In the genomic region with DNA sequence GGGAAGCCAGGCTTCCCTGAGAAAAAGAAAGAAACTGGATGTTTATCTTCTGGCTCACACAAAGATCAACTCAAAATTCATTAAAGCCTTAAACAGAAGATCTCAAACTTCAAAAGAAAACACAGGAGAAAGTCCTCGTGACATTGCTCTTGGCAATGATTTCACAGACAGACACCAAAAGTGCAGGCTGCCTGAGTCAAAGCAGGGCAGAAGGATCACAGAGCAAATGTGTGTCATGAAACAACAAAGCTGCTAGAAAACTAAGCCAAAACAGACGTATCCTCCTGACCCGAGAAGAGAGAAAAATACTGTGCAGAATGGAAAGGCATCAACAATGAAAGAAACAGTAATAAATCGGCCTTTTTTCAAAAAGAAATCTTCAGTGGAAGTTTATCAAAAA, we compare ENCODE assay signal across 20 mouse cellular contexts. TPM values are rescaled to one million over a fixed set of nuclear protein-coding genes. Genes with fewer than 3 reads are reported as not detected.
DNase-seq lines count a peak whose midpoint lies in the region; ATAC-seq and TF ChIP-seq lines count a peak whose summit lies in the region.
"Had no signal": no experiment of that assay in that cellular context is flagged by ENCODE, and none has a peak within 500 bp of the region (broad histone marks: within the 10 kb centered on the region; RNA-seq: fewer than 3 reads in every experiment).

No protein-coding gene starts in this region.

- no peak for TF ChIP-seq POLR2A in cortical plate, adult 2 months (IDR thresholded peaks at IDR 0.05; ENCODE audit: extremely low read depth, insufficient read depth, low read length)

- intact Hi-C loops in gastrocnemius, postnatal 14 days (cut with DNase I; ENCODE audit: low total_unique reads) = no loop called here

- H3K36me3 ChIP-seq in forebrain, embryonic 14.5 days (ENCODE audit: control insufficient read depth, insufficient read depth, low read length) = no peaks in the 10 kb centered on the region
- no peaks in the 10 kb centered on the region for H3K36me3 ChIP-seq in forebrain, embryonic 16.5 days (ENCODE audit: control insufficient read depth, insufficient read depth)
- H3K36me3 ChIP-seq: limb, embryonic 15.5 days; liver, embryonic 15.5 days; midbrain, embryonic 15.5 days had no signal

- H3K4me1 ChIP-seq in forebrain, embryonic 14.5 days (ENCODE audit: control insufficient read depth, insufficient read depth, low read length) = no peaks in the 10 kb centered on the region
- H3K4me1 ChIP-seq in forebrain, embryonic 16.5 days (replicated peaks; ENCODE audit: control insufficient read depth, insufficient read depth, low read length) = 0 out of 2 replicates have a peak, but pooled peaks cover 2% of the 10 kb centered on the region
- H3K4me1 ChIP-seq in cortical plate, adult 2 months (ENCODE audit: control insufficient read depth, insufficient read depth, low read length) = peaks cover 3% of the 10 kb centered on the region; the same call in 1 of the 2 replicates
- H3K4me1 ChIP-seq: liver, embryonic 15.5 days had no signal

- no peaks in the 10 kb centered on the region for H3K9me3 ChIP-seq in forebrain, embryonic 14.5 days (replicated peaks; ENCODE audit: control insufficient read depth, low read length)
- no peaks in the 10 kb centered on the region for H3K9me3 ChIP-seq in forebrain, embryonic 16.5 days (ENCODE audit: control insufficient read depth, low read length)
- H3K9me3 ChIP-seq: limb, embryonic 15.5 days; liver, embryonic 15.5 days; midbrain, embryonic 15.5 days had no signal

- WGBS in forebrain, embryonic 14.5 days = 60% methylated on average over 4 of the region's 4 CpGs
- WGBS in forebrain, embryonic 16.5 days = 48% methylated on average over 4 of the region's 4 CpGs

- peak; percentile 10 for DNase-seq in forebrain, embryonic 14.5 days (ENCODE audit: low spot score)
- DNase-seq in kidney, postnatal 4 days = peak; percentile 19 to 24
- DNase-seq in kidney, adult 11 months = no peak
- DNase-seq in lung, postnatal 14 days = peak; percentile 21
- no peak for DNase-seq in gastrocnemius, postnatal 14 days
- DNase-seq in left cerebral cortex, adult 8-10 months (ENCODE audit: low spot score in 2 of 2) = no peak
- DNase-seq: B cell, adult 2 months; cerebellum, postnatal 25 days; heart, postnatal 10 days; thymus, postnatal 4 days had no signal

- H3K4me2 ChIP-seq in forebrain, embryonic 14.5 days (ENCODE audit: low read length) = no peak overlapping the region
- H3K4me2 ChIP-seq in forebrain, embryonic 16.5 days (ENCODE audit: low read length) = no peak overlapping the region
- H3K4me2 ChIP-seq: heart, embryonic 11.5 days; limb, embryonic 15.5 days; liver, embryonic 15.5 days; midbrain, embryonic 15.5 days had no signal

- H3K9ac ChIP-seq in forebrain, embryonic 14.5 days (ENCODE audit: low read length) = no peak overlapping the region
- H3K9ac ChIP-seq in forebrain, embryonic 16.5 days (replicated peaks; ENCODE audit: low read depth, low read length) = no peak overlapping the region
- H3K9ac ChIP-seq: limb, embryonic 15.5 days; liver, embryonic 15.5 days; midbrain, embryonic 15.5 days had no signal

- no peak overlapping the region for H3K27ac ChIP-seq in forebrain, embryonic 14.5 days (ENCODE audit: low read depth, low read length)
- H3K27ac ChIP-seq in forebrain, embryonic 16.5 days (ENCODE audit: low read length) = no peak overlapping the region
- 0 out of 2 replicates have a peak overlapping the region, but pooled peaks have one; percentile 23 for H3K27ac ChIP-seq in cortical plate, adult 2 months (ENCODE audit: insufficient read depth, low read length)
- H3K27ac ChIP-seq: limb, embryonic 15.5 days; liver, embryonic 15.5 days; midbrain, embryonic 15.5 days had no signal

- ATAC-seq in forebrain, embryonic 14.5 days = no peak
- ATAC-seq in forebrain, embryonic 16.5 days = no peak
- ATAC-seq: inflammation-experienced regulatory T-cells, adult 6 months; midbrain, embryonic 15.5 days had no signal

- H3K27me3 ChIP-seq in forebrain, embryonic 14.5 days (replicated peaks; ENCODE audit: control insufficient read depth, insufficient read depth, low read length) = no peaks in the 10 kb centered on the region
- no peaks in the 10 kb centered on the region for H3K27me3 ChIP-seq in forebrain, embryonic 16.5 days (replicated peaks; ENCODE audit: control insufficient read depth, insufficient read depth, low read length)
- H3K27me3 ChIP-seq: limb, embryonic 15.5 days; liver, embryonic 15.5 days; midbrain, embryonic 15.5 days had no signal

- no peak overlapping the region for H3K4me3 ChIP-seq in forebrain, embryonic 14.5 days (ENCODE audit: low read depth, low read length)
- H3K4me3 ChIP-seq in forebrain, embryonic 16.5 days (replicated peaks; ENCODE audit: low read length) = no peak overlapping the region
- no peak overlapping the region for H3K4me3 ChIP-seq in cortical plate, adult 2 months (ENCODE audit: insufficient read depth, low read length)
- H3K4me3 ChIP-seq: erythroblast, embryonic 14.5 days; limb, embryonic 15.5 days; liver, embryonic 15.5 days; midbrain, embryonic 15.5 days; myocyte had no signal

- no peak for TF ChIP-seq CTCF in cortical plate, adult 2 months (IDR thresholded peaks at IDR 0.05; ENCODE audit: extremely low read depth, insufficient read depth, low read length)

RNA-seq across cellular contexts. Expression of a gene that starts 22.4 kb away (rescaled TPM):
- polyA plus RNA-seq in forebrain, embryonic 14.5 days (2014; fragmentation: Nextera tagmentation; extraction: Ambion mirVana) = 29.1 and 35.3 TPM in 2 replicates
- polyA plus RNA-seq in forebrain, embryonic 16.5 days (2015; fragmentation: Nextera tagmentation; extraction: Ambion mirVana) = 42.1 and 44.7 TPM in 2 replicates
- polyA plus RNA-seq in cortical plate, adult 2 months (2012; rRNA removed) = 139 and 142 TPM in 2 replicates
- total RNA-seq in gastrocnemius, postnatal 14 days (2021) = under 1 TPM; 0.24 to 0.47 TPM
- total RNA-seq in left cerebral cortex, adult 8-10 months (2022) = 100 to 1,000 TPM; 187 to 227 (median 207) TPM
- total RNA-seq: megakaryocyte, adult 5-6 weeks had no signal
- polyA plus RNA-seq: erythroblast, embryonic 14.5 days; inflammation-experienced regulatory T-cells, adult 6 months had no signal

Comparison
In these comparisons a context has a peak if more than half of its experiments do, and no peak if none do; other contexts are left out.
1. DNase-seq: peak in forebrain, embryonic 14.5 days (single experiment), kidney, postnatal 4 days (2 of 2) and lung, postnatal 14 days (single experiment); none in kidney, adult 11 months (single experiment), gastrocnemius, postnatal 14 days (single experiment) and left cerebral cortex, adult 8-10 months (0 of 2).